Mouse (Mus musculus) embryonic facial prominence, embryonic 15.5 days (tissue): ENCODE results near the gene Crim1. TPM values are rescaled to one million over a fixed set of nuclear protein-coding genes. Genes with fewer than 3 reads are reported as not detected.

Source experiments
- ATAC-seq: fragments of 200-750 bp; cut with Nextera tagmentation; 2 replicates; pipeline ENCODE4 v1.8.0; 2017; ENCODE audit warnings: low read depth, moderate TSS enrichment; ENCODE audit not compliant: insufficient number of reproducible peaks, low FRiP score, low TSS enrichment
- H3K27ac ChIP-seq: fragments of 300-500 bp; sonication (generic); replicated peaks from 2 replicates; pipeline ENCODE4 v1.5.1; 2015; ENCODE audit warnings: mild to moderate bottlenecking, inconsistent platforms
- H3K27me3 ChIP-seq: fragments of 300-500 bp; sonication (generic); 2 replicates; pipeline ENCODE4 v1.6.1; 2015; ENCODE audit warnings: inconsistent platforms
- H3K36me3 ChIP-seq: fragments of 300-500 bp; sonication (generic); 2 replicates; pipeline ENCODE4 v1.6.1; 2015; ENCODE audit warnings: mild to moderate bottlenecking, inconsistent platforms
- H3K4me1 ChIP-seq: fragments of 300-500 bp; sonication (generic); 2 replicates; pipeline ENCODE4 v1.6.1; 2015; ENCODE audit warnings: inconsistent platforms
- H3K4me2 ChIP-seq: fragments of 300-500 bp; sonication (generic); replicated peaks from 2 replicates; pipeline ENCODE4 v1.6.1; 2015; ENCODE audit warnings: mild to moderate bottlenecking, inconsistent platforms
- H3K4me3 ChIP-seq: fragments of 300-500 bp; sonication (generic); replicated peaks from 2 replicates; pipeline ENCODE4 v1.5.1; 2015; ENCODE audit warnings: mild to moderate bottlenecking, inconsistent platforms
- H3K9ac ChIP-seq: fragments of 300-500 bp; sonication (generic); 2 replicates; pipeline ENCODE4 v1.6.1; 2015; ENCODE audit warnings: inconsistent platforms
- H3K9me3 ChIP-seq: fragments of 300-500 bp; sonication (generic); replicated peaks from 2 replicates; pipeline ENCODE4 v1.6.1; 2016; ENCODE audit warnings: inconsistent platforms
- WGBS: fragments of 180-500 bp; shearing (Covaris S2); methylation state at CpG from one replicate; pipeline ENCODE4 v1.1.7; 2015; 5-methylcytosine and 5-hydroxymethylcytosine counted together
- polyA plus RNA-seq: library from polyadenylated mRNA; unstranded; fragments of >200 nt; fragmentation: Nextera tagmentation; extraction: Ambion mirVana; gene quantifications from 2 replicates; pipeline ENCODE4 v1.2.1, GENCODE M21; 2015

Crim1 gene
- polyA plus RNA-seq, 1 experiment from 2014 or later = 7.2 TPM

DNA sequence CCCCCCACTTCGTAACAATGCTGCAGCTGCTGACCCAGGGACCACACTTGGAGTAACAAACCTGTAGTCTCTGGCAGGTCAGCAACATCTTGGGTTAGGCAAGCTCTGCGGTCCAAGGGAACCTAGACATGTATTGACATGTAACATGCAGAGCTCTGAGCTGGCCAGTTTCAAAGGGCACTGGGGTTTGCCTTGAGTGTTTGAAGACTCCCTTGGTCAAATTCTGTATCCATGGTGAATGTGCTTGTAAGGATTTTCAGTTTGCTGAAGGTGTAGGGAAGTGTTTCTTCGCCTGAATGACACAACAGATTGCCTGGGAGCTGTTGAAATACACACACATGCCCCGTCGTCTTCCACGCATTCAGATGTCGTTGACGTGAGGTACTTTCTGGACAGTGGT is 72.1 kb downstream of the Crim1 start:
- no peaks in the 10 kb centered on the region for H3K27me3 ChIP-seq
- H3K36me3 ChIP-seq = no peaks in the 10 kb centered on the region
- 54% methylated on average over 8 of the region's 8 CpGs for WGBS
- H3K4me1 ChIP-seq = peaks cover 29% of the 10 kb centered on the region
- no peaks in the 10 kb centered on the region for H3K9me3 ChIP-seq
- ATAC-seq = no peak
- H3K27ac ChIP-seq = peak overlapping the region; percentile 78
- H3K4me2 ChIP-seq = no peak overlapping the region
- H3K9ac ChIP-seq = no peak overlapping the region
- no peak overlapping the region for H3K4me3 ChIP-seq

DNA sequence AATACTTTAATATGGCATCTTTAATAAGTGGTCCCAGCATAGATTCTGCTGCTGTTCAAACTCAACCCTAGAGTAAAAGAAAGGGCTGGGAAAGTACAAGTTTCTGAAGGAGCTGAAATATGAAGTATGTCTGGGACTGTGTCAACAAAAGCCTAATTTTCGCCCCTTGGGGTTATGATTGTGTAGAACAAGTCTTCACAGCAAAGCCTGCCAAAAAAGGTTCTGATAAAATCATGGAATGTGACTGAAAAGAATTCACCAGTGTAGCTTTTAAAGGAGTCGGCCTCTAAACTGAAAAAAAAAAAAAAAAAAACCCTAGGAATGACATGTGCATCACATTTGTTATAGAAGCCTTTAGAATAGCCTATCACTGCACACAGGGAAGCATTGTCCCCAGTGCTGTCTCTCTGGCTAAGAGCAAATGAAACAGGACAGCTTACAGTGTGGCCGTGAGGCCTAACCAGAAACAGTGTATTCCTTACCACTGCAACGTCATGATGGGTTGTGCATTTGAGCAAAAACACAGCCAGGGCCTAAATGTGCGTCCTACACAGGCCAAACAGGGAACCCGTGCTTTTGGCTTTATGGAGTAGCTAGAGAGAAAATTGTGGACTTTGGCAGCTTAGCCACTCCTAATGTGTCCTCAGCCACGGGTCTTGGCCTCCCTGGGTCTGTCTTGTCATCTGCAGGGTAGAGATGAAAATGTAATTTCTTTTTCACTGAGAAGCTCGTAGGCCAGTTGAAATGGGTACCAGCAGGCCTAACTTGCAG is 72.8 kb downstream of the Crim1 start:
- WGBS = 33% methylated on average over 8 of the region's 8 CpGs
- no peak overlapping the region for H3K9ac ChIP-seq

DNA sequence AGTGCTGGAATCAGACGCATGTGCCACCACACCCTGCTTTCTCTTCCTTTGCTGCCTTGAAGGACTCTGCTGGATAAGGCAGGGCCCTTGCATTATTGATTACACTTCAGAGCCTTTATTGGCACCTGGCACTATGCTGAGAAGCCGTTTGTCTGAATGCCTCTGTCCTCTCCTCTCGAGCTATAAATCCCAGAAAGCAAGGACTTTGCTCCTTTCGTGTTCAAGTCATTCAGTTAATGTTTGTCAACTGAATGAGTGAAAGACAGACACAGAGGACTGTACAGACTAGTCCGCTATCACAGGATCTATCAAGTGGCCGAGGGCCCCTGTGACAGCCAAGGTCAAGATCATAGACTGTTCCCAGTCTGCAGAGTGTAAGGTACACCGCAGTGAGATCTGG is 73.8 kb downstream of the Crim1 start:
- Histone ChIP-seq H3K36me3 (no peaks in the 10 kb centered on the region), H3K4me1 (peaks cover 37% of the 10 kb centered on the region), H3K9me3 (no peaks in the 10 kb centered on the region), H3K4me2 (no peak overlapping the region), H3K9ac (no peak overlapping the region), H3K27ac (no peak overlapping the region), H3K4me3 (no peak overlapping the region), H3K27me3 (no peaks in the 10 kb centered on the region)
- WGBS = 80% methylated on average over 7 of the region's 7 CpGs
- no peak for ATAC-seq

More for the DNA sequence above, 72.8 kb downstream of the Crim1 start:
- H3K4me1 ChIP-seq = peaks cover 29% of the 10 kb centered on the region
- no peak overlapping the region for H3K4me3 ChIP-seq
- no peak for ATAC-seq
- no peaks in the 10 kb centered on the region for H3K36me3 ChIP-seq
- H3K4me2 ChIP-seq = no peak overlapping the region
- H3K9me3 ChIP-seq = no peaks in the 10 kb centered on the region
- H3K27me3 ChIP-seq = no peaks in the 10 kb centered on the region
- peak overlapping the region; percentile 78 for H3K27ac ChIP-seq

DNA sequence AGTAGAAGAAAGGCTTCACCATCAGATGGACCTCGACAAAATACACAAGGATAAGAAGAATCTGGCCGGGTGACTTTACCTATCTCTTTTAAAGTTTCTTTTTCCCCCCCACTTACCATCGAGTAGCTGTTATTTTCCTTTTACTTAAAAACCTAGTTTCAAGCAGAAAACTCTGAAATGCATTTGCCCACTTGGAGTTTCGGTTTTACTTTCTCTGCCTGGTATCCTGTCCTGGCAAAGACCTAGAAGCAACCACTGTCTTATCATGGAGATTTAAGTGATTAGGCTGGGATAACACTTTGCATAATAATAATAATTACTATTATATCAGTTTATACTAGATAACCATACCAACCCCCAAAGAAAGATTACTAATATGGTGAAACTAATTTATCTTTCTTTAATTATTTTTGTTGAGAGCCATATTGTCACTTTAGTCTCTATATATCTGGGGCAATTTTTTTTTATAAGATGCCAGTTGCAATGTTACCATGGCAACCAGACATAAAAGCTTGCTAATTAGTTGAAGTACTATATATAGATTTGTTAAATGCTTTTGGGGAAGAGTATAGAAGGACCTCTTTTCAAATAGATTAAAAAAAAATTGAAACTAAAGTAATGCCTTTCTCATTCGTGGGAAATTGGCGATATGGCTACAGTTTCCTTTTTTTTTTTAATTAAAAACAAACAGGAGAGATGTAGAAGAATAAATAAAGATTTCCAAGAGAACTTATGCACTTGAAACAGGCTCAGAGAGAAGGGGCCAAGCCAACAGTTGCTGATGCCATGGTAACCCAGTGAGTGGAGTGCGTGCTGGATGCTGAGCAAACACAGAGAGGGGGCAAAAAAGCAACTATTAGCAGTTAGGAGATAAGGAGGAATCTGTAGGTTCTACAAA is 74.8 kb downstream of the Crim1 start:
- Histone ChIP-seq H3K4me2 (no peak overlapping the region), H3K27me3 (no peaks in the 10 kb centered on the region), H3K4me3 (no peak overlapping the region), H3K9me3 (no peaks in the 10 kb centered on the region), H3K9ac (no peak overlapping the region), H3K36me3 (no peaks in the 10 kb centered on the region), H3K27ac (no peak overlapping the region), H3K4me1 (peaks cover 47% of the 10 kb centered on the region)
- ATAC-seq = no peak
- WGBS = 75% methylated on average over 7 of the region's 7 CpGs

DNA sequence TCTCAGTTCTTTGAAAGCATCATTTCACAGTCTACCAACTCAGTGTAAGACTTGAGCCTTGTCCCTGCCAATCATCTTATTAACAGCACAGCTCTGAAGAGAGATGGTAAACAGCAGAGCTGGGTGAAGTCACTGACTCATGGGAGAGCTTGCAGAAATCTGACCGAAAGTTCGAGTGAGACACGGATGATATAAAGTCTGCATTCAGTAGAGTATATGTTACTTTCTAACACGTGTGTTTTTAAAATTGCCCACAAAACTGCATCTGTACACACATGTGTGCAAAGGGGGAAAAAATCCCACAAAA is 75.4 kb downstream of the Crim1 start:
- H3K27ac ChIP-seq = no peak overlapping the region
- ATAC-seq = no peak
- no peak overlapping the region for H3K9ac ChIP-seq
- no peaks in the 10 kb centered on the region for H3K36me3 ChIP-seq
- no peaks in the 10 kb centered on the region for H3K27me3 ChIP-seq
- H3K4me2 ChIP-seq = no peak overlapping the region
- H3K4me3 ChIP-seq = no peak overlapping the region
- H3K9me3 ChIP-seq = no peaks in the 10 kb centered on the region
- 60% methylated on average over 4 of the region's 4 CpGs for WGBS
- peaks cover 53% of the 10 kb centered on the region for H3K4me1 ChIP-seq

DNA sequence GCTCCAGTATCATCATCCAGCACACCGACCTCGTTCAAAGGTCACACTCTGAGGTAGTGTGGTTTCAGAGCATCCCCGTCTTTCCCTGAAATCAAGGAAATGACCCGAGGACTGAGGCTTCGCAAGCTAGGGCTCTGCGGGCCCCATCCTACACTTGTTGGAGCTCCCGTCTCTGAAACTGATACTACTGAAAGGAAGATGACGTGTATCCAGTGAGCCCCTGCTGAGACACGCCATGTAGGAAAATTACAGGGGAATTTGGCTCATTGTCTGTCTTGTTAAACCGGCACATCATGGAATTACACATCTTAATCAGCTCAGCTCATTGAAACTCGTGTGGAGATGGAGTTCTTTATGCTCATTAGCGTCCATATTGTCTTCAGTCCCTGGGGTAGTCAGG is 79.1 kb downstream of the Crim1 start:
- Histone ChIP-seq H3K9me3 (no peaks in the 10 kb centered on the region), H3K27ac (peak overlapping the region; percentile 51; the same call in 1 of the 2 replicates), H3K9ac (no peak overlapping the region), H3K4me2 (no peak overlapping the region), H3K4me3 (no peak overlapping the region), H3K4me1 (peaks cover 27% of the 10 kb centered on the region), H3K27me3 (no peaks in the 10 kb centered on the region), H3K36me3 (no peaks in the 10 kb centered on the region)
- ATAC-seq = no peak
- 56% methylated on average over 12 of the region's 12 CpGs for WGBS

DNA sequence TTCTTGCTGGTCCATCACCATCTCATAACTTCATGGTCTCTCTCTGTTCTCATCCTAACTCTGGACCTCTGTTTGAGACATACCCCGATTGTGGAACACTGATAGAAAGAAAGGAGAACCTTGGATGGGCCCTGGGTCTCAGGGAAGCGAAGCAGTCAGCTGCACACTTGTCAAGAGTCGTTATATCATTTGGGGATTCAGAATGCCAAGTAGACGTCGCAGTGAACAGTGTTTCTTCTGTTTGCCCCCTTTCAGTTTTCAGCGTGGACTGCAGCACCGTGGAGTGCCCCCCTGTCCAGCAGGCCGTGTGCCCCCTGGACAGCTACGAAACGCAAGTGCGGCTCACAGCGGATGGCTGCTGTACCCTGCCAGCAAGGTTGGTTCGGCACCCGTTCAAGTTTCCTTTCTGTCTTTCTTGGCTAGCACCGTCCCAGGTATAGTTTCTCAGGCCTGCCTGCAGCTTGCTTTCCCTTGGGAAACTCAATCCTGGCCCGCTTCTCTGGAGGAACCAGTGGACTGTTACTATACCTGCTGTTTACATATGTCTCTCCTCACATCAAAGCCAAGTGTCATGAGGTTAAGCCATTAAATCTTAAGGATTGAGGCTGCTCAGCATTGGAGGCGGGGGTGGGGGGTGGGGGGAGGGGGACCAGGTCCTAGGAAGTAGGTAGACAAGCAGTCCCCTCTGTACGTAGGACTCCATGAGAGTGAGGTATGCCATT is 81.1 kb downstream of the Crim1 start:
- no peak overlapping the region for H3K4me2 ChIP-seq
- H3K27me3 ChIP-seq = no peaks in the 10 kb centered on the region
- H3K27ac ChIP-seq = no peak overlapping the region
- H3K9ac ChIP-seq = no peak overlapping the region
- WGBS = 63% methylated on average over 18 of the region's 18 CpGs
- no peak for ATAC-seq
- no peak overlapping the region for H3K4me3 ChIP-seq
- peaks cover 26% of the 10 kb centered on the region for H3K4me1 ChIP-seq
- no peaks in the 10 kb centered on the region for H3K36me3 ChIP-seq
- no peaks in the 10 kb centered on the region for H3K9me3 ChIP-seq

DNA sequence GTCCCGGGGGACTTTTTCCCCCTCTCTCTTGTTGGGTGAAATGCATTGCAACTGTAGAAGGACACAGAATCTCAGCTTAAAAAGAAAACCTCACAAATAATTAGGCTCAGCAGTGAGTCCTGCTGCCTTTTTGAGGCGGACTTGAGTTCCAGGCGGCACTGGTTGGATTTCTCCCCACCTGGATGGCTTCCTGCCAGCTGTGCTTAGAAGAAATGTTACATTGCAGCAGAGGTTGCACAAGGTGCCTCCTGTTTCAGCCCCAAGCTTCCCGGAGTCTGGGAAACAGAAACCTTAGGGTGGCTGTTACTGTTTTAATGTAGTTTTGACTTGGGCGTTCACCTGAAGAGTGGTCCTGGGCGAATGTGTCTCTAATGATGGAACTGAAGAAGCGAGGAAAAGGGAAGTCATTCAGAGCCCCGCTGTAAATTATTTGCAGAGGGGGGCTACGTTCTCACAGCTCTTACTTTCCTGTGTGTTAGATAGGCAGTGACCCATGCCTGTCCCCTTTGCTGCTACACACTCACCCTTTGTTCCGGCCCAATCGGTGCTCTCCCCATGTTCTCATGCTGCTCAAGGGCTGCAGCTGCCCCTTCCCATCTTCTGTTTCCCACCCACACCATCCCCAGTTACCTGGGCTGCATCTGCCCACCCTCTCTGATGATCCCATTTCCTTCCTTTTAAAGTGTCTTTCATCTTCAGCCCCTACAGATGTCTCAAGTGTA is 83.4 kb downstream of the Crim1 start:
- Histone ChIP-seq H3K9me3 (no peaks in the 10 kb centered on the region), H3K4me2 (no peak overlapping the region), H3K27ac (no peak overlapping the region), H3K4me3 (no peak overlapping the region), H3K27me3 (no peaks in the 10 kb centered on the region), H3K4me1 (peaks cover 25% of the 10 kb centered on the region), H3K9ac (no peak overlapping the region), H3K36me3 (no peaks in the 10 kb centered on the region)
- ATAC-seq = no peak
- WGBS = 67% methylated on average over 11 of the region's 11 CpGs

DNA sequence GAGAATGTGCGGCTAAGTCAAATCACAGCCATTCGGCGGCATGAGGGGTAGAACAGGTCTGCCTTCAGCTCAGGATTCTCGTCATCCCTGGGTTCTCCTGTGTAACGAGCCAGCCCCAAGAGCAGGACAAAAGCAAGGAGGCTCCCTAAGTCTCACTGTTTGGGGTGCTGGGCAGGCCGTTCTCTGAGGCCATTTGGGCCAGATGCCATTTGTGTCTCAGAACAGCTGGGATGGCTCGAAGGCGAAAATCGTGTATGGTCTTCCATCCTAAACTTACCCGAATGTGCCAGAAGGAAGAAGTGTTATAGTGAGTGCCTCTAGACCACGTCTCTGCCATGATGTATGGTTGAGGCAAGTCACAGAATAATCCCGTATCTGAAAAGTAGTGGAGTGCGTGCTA is 86.0 kb downstream of the Crim1 start:
- no peak overlapping the region for H3K4me2 ChIP-seq
- ATAC-seq = no peak
- peaks cover 7% of the 10 kb centered on the region; the same call in 1 of the 2 replicates for H3K4me1 ChIP-seq
- H3K36me3 ChIP-seq = no peaks in the 10 kb centered on the region
- no peaks in the 10 kb centered on the region for H3K9me3 ChIP-seq
- H3K27ac ChIP-seq = no peak overlapping the region
- H3K9ac ChIP-seq = no peak overlapping the region
- 86% methylated on average over 13 of the region's 13 CpGs for WGBS
- H3K4me3 ChIP-seq = no peak overlapping the region
- H3K27me3 ChIP-seq = no peaks in the 10 kb centered on the region

DNA sequence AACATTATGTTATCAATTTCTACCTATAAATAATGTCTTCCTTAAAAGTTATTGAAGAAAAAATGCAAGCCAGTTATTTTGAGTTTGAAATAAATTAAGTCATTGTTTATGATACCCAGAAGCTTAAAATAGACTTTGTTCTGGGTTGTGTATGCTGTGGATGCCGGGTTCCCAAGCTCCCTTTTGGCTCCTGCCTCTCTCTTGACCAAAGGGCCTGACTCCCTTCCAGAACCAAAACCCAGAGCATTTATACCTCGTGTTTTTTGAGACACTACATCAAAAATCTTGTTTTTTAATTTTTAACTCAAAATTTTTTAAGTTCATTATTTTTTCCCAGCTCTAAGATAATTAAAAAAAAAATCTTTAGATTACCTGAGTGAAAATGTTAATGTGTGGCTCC is 87.3 kb downstream of the Crim1 start:
- ATAC-seq = no peak
- H3K9ac ChIP-seq = no peak overlapping the region
- no peak overlapping the region for H3K4me2 ChIP-seq
- H3K27ac ChIP-seq = no peak overlapping the region
- WGBS = 75% methylated on average over 2 of the region's 2 CpGs
- no peak overlapping the region for H3K4me3 ChIP-seq
- H3K9me3 ChIP-seq = no peaks in the 10 kb centered on the region
- H3K36me3 ChIP-seq = no peaks in the 10 kb centered on the region
- no peaks in the 10 kb centered on the region for H3K27me3 ChIP-seq
- H3K4me1 ChIP-seq = peaks cover 10% of the 10 kb centered on the region
